Mouse (Mus musculus) forebrain, embryonic 12.5 days (tissue): ENCODE data around the gene Smoc2. TPM values are rescaled to one million over a fixed set of nuclear protein-coding genes. Genes with fewer than 3 reads are reported as not detected.
A peak's percentile ranks its signal among the peaks of the same experiment; 100 is the strongest.

Experiments
- ATAC-seq: fragments of 200-750 bp; cut with Nextera tagmentation; 2 replicates; pipeline ENCODE4 v1.8.0; 2017; ENCODE audit warnings: moderate TSS enrichment; ENCODE audit not compliant: low FRiP score
- H3K27ac ChIP-seq: fragments of 300-500 bp; sonication (generic); 2 replicates; pipeline ENCODE4 v1.5.1; 2016; ENCODE audit warnings: mild to moderate bottlenecking
- H3K27me3 ChIP-seq: fragments of 300-500 bp; sonication (generic); 2 replicates; pipeline ENCODE4 v1.6.1; 2016; ENCODE audit warnings: mild to moderate bottlenecking
- H3K36me3 ChIP-seq: fragments of 300-500 bp; sonication (generic); replicated peaks from 2 replicates; pipeline ENCODE4 v1.6.1; 2016; ENCODE audit warnings: mild to moderate bottlenecking
- H3K4me1 ChIP-seq: fragments of 300-500 bp; sonication (generic); 2 replicates; pipeline ENCODE4 v1.6.1; 2016
- H3K4me2 ChIP-seq: fragments of 300-500 bp; sonication (generic); 2 replicates; pipeline ENCODE4 v1.6.1; 2016; ENCODE audit warnings: mild to moderate bottlenecking, moderate library complexity
- H3K4me3 ChIP-seq: fragments of 300-500 bp; sonication (generic); replicated peaks from 2 replicates; pipeline ENCODE4 v1.5.1; 2016; ENCODE audit warnings: mild to moderate bottlenecking
- H3K9ac ChIP-seq: fragments of 300-500 bp; sonication (generic); 2 replicates; pipeline ENCODE4 v1.6.1; 2016; ENCODE audit warnings: mild to moderate bottlenecking
- H3K9me3 ChIP-seq: fragments of 300-500 bp; sonication (generic); 2 replicates; pipeline ENCODE4 v1.6.1; 2016
- WGBS: fragments of 180-500 bp; shearing (Covaris S2); methylation state at CpG from one replicate; pipeline ENCODE4 v1.1.7; 2016; 5-methylcytosine and 5-hydroxymethylcytosine counted together
- polyA plus RNA-seq: library from polyadenylated mRNA; unstranded; fragments of >200 nt; fragmentation: Nextera tagmentation; extraction: Ambion mirVana; gene quantifications from 2 replicates; pipeline ENCODE4 v1.2.1, GENCODE M21; 2016

The Smoc2 gene
- 8.5 and 13.2 TPM in 2 replicates for polyA plus RNA-seq

GRCm38 (mm10) chr17:14279177-14279965 is at the start of gene Smoc2:
Gene Smoc2, plus strand, starts transcription at chr17:14279506.
- Histone ChIP-seq H3K27ac (no peak within 1 kb of the TSS), H3K36me3 (no peaks in the 10 kb centered on the region), H3K4me2 (peak within 1 kb of the TSS; percentile 74), H3K27me3 (peaks cover 64% of the 10 kb centered on the region), H3K4me3 (peak within 1 kb of the TSS; percentile 41), H3K9me3 (no peaks in the 10 kb centered on the region), H3K4me1 (peaks cover 20% of the 10 kb centered on the region), H3K9ac (0 out of 2 replicates have a peak within 1 kb of the TSS, but pooled peaks have one; percentile 17)
- under 1% methylated on average over 61 of the region's 61 CpGs for WGBS
- 0 out of 2 replicates have a peak, but pooled peaks have one; percentile 36 for ATAC-seq

- no peaks in the 10 kb centered on the region for H3K36me3 ChIP-seq
- WGBS = 20% methylated on average over 13 of the region's 13 CpGs
- no peak overlapping the region for H3K4me2 ChIP-seq
- H3K9ac ChIP-seq = no peak overlapping the region
- no peaks in the 10 kb centered on the region for H3K27me3 ChIP-seq
- no peaks in the 10 kb centered on the region for H3K9me3 ChIP-seq
- H3K4me1 ChIP-seq = peaks cover 7% of the 10 kb centered on the region; the same call in 1 of the 2 replicates
- H3K4me3 ChIP-seq = no peak overlapping the region
- ATAC-seq = no peak
- H3K27ac ChIP-seq = no peak overlapping the region
These were observed 48.4 kb upstream of the Smoc2 start for GRCm38 (mm10) chr17:14230698-14231430.

GRCm38 (mm10) chr17:14232629-14233028 is 46.7 kb upstream of the Smoc2 start:
- 58% methylated on average over 3 of the region's 3 CpGs for WGBS
- Histone ChIP-seq H3K36me3 (no peaks in the 10 kb centered on the region), H3K9me3 (no peaks in the 10 kb centered on the region), H3K4me2 (no peak overlapping the region), H3K27me3 (no peaks in the 10 kb centered on the region), H3K4me3 (no peak overlapping the region), H3K4me1 (peaks cover 7% of the 10 kb centered on the region; the same call in 1 of the 2 replicates), H3K27ac (no peak overlapping the region), H3K9ac (no peak overlapping the region)
- ATAC-seq = no peak

DNA sequence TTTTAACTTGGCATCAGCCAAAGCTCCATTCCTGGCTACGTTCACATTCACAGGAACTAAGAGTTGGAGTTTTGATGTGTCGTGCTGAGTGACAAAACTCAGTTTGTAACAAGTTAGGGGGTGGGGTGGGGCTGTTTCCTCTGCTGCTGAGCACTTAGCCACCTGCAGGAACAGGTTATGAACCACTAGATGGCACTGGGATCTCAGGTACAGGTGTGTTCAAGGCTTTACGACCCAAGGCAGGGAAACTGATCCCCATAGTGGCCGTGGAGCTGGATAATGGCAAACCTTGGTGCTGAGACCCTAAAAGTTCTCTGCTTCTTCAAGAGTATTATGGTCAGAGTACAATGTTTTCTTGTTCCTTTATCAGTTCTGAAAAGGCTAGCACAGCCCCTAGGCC is 45.6 kb upstream of the Smoc2 start:
- Histone ChIP-seq H3K36me3 (no peaks in the 10 kb centered on the region), H3K9ac (no peak overlapping the region), H3K4me2 (no peak overlapping the region), H3K4me1 (peaks cover 7% of the 10 kb centered on the region; the same call in 1 of the 2 replicates), H3K27me3 (no peaks in the 10 kb centered on the region), H3K27ac (no peak overlapping the region), H3K4me3 (no peak overlapping the region), H3K9me3 (no peaks in the 10 kb centered on the region)
- ATAC-seq = no peak
- WGBS = 51% methylated on average over 4 of the region's 4 CpGs

DNA sequence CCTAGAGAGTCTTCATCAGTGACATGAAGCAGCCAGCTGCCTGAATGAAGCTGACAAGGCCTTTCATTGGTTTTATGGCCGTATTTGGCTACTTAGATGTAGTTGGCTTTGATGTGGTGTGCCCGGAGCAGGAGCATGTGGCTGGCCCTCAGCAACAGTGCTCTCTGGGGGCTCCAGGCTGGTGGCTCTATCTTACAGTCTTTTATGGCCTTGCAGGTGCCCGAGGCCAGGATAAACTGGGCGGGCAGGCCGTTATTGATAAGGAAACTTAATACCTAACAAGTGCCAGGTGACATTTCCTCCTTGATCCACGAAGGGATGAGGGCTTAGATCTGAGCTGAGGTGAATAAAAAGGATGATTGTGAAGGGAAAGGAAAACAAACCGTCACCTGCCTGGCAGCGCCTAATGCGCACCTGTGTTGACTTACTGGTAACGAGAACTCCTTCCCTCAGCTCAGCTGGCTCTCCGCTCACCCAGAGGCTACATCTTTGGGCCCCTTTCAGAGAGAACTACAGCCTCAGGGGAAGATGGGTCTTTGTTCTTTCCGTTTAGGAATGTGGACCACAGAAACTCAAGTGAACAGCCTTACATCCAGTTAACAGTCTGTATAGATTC is 44.4 kb upstream of the Smoc2 start:
- no peak overlapping the region for H3K4me3 ChIP-seq
- ATAC-seq = no peak
- H3K9ac ChIP-seq = no peak overlapping the region
- no peak overlapping the region for H3K27ac ChIP-seq
- 70% methylated on average over 12 of the region's 12 CpGs for WGBS
- H3K27me3 ChIP-seq = no peaks in the 10 kb centered on the region
- H3K36me3 ChIP-seq = no peaks in the 10 kb centered on the region
- no peak overlapping the region for H3K4me2 ChIP-seq
- no peaks in the 10 kb centered on the region for H3K9me3 ChIP-seq
- peaks cover 7% of the 10 kb centered on the region; the same call in 1 of the 2 replicates for H3K4me1 ChIP-seq

- no peaks in the 10 kb centered on the region for H3K4me1 ChIP-seq
- no peaks in the 10 kb centered on the region for H3K27me3 ChIP-seq
- no peak for ATAC-seq
- no peaks in the 10 kb centered on the region for H3K9me3 ChIP-seq
- WGBS = 82% methylated on average over 6 of the region's 6 CpGs
- H3K4me3 ChIP-seq = no peak overlapping the region
- H3K9ac ChIP-seq = no peak overlapping the region
- no peak overlapping the region for H3K4me2 ChIP-seq
- no peaks in the 10 kb centered on the region for H3K36me3 ChIP-seq
- no peak overlapping the region for H3K27ac ChIP-seq
These were observed 42.2 kb upstream of the Smoc2 start for GRCm38 (mm10) chr17:14237134-14237533.

DNA sequence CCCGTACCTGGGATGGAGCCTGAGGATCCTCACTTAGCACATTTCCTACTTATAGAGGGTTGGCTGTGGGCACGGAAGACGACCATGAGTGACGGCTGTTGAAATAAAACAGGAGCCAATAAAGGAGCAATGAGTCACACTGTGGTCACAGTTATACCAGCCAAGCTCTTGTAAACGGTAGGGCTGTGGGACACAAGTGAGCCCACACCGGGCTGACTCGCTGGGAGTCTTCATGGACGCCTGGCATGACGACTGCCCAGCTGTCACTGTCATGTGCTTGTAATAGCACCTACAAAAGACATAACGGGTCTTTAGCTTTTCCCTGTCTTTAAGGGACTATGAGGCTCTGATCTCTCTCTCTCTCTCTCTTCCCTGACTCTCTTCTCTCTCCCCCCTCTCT is 39.3 kb upstream of the Smoc2 start:
- ATAC-seq = no peak
- H3K36me3 ChIP-seq = no peaks in the 10 kb centered on the region
- H3K9ac ChIP-seq = no peak overlapping the region
- H3K4me2 ChIP-seq = no peak overlapping the region
- H3K4me1 ChIP-seq = no peaks in the 10 kb centered on the region
- H3K27ac ChIP-seq = no peak overlapping the region
- H3K27me3 ChIP-seq = no peaks in the 10 kb centered on the region
- H3K4me3 ChIP-seq = no peak overlapping the region
- WGBS = 90% methylated on average over 10 of the region's 10 CpGs
- no peaks in the 10 kb centered on the region for H3K9me3 ChIP-seq

- ATAC-seq = no peak
These were observed 36.7 kb upstream of the Smoc2 start for GRCm38 (mm10) chr17:14242634-14243033.

GRCm38 (mm10) chr17:14244195-14244965 is 34.9 kb upstream of the Smoc2 start:
- H3K4me3 ChIP-seq = no peak overlapping the region
- WGBS = 78% methylated on average over 11 of the region's 11 CpGs

More at GRCm38 (mm10) chr17:14242634-14243033, 36.7 kb upstream of the Smoc2 start:
- Histone ChIP-seq H3K27me3 (no peaks in the 10 kb centered on the region), H3K4me1 (no peaks in the 10 kb centered on the region), H3K36me3 (no peaks in the 10 kb centered on the region), H3K27ac (no peak overlapping the region), H3K9me3 (no peaks in the 10 kb centered on the region), H3K9ac (no peak overlapping the region), H3K4me2 (no peak overlapping the region), H3K4me3 (no peak overlapping the region)
- WGBS = 95% methylated on average over 8 of the region's 8 CpGs

GRCm38 (mm10) chr17:14246266-14246665 is 33.0 kb upstream of the Smoc2 start:
- no peaks in the 10 kb centered on the region for H3K4me1 ChIP-seq
- no peak overlapping the region for H3K9ac ChIP-seq
- 80% methylated on average over 2 of the region's 2 CpGs for WGBS
- no peaks in the 10 kb centered on the region for H3K27me3 ChIP-seq
- H3K4me3 ChIP-seq = no peak overlapping the region
- H3K36me3 ChIP-seq = no peaks in the 10 kb centered on the region
- ATAC-seq = no peak
- no peaks in the 10 kb centered on the region for H3K9me3 ChIP-seq
- no peak overlapping the region for H3K4me2 ChIP-seq
- H3K27ac ChIP-seq = no peak overlapping the region

More at GRCm38 (mm10) chr17:14244195-14244965, 34.9 kb upstream of the Smoc2 start:
- H3K4me2 ChIP-seq = no peak overlapping the region
- H3K4me1 ChIP-seq = no peaks in the 10 kb centered on the region
- no peak overlapping the region for H3K27ac ChIP-seq
- H3K27me3 ChIP-seq = no peaks in the 10 kb centered on the region
- no peaks in the 10 kb centered on the region for H3K9me3 ChIP-seq
- ATAC-seq = no peak
- H3K36me3 ChIP-seq = no peaks in the 10 kb centered on the region
- H3K9ac ChIP-seq = no peak overlapping the region

DNA sequence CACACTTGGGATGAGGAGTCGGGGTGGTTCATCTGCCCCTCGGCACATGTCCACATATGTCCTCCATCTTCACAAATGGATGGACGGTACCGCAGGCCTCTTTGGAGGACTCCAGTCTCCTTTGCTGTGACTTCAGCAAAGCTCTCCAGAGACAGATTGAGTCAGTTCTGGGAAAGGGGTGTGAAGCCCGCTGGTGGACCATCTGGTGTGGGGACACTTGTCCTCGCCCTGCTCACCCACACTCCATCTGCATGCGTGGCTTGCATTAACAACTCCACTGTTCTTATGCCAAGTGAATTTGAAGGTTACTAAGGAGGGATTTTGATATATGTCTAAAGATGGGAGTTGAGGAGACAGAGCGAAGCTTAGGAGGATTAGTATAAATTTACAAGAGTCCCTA is 31.4 kb upstream of the Smoc2 start:
- WGBS = 92% methylated on average over 8 of the region's 8 CpGs
- no peaks in the 10 kb centered on the region for H3K27me3 ChIP-seq
- ATAC-seq = no peak
- H3K4me3 ChIP-seq = no peak overlapping the region
- H3K9ac ChIP-seq = no peak overlapping the region
- H3K36me3 ChIP-seq = no peaks in the 10 kb centered on the region
- no peak overlapping the region for H3K4me2 ChIP-seq
- H3K27ac ChIP-seq = no peak overlapping the region
- H3K9me3 ChIP-seq = no peaks in the 10 kb centered on the region
- no peaks in the 10 kb centered on the region for H3K4me1 ChIP-seq

GRCm38 (mm10) chr17:14249595-14249994 is 29.7 kb upstream of the Smoc2 start:
- Histone ChIP-seq H3K4me2 (no peak overlapping the region), H3K9ac (no peak overlapping the region), H3K4me3 (no peak overlapping the region), H3K9me3 (no peaks in the 10 kb centered on the region), H3K27ac (no peak overlapping the region), H3K4me1 (no peaks in the 10 kb centered on the region), H3K36me3 (no peaks in the 10 kb centered on the region), H3K27me3 (no peaks in the 10 kb centered on the region)
- no peak for ATAC-seq
- 76% methylated on average over 4 of the region's 4 CpGs for whole genome bisulfite sequencing
